Mouse (Mus musculus): ENCODE measurements around the gene Ift52. TPM values are rescaled to one million over a fixed set of nuclear protein-coding genes. Genes with fewer than 3 reads are reported as not detected.
"Not testable (repeated sequence)": the region's sequence is repeated elsewhere in the genome, so short reads cannot be mapped to it uniquely, and the experiment has no call there.

The Ift52 gene
- polyA plus RNA-seq, 1 experiment = 25.4 TPM

DNA sequence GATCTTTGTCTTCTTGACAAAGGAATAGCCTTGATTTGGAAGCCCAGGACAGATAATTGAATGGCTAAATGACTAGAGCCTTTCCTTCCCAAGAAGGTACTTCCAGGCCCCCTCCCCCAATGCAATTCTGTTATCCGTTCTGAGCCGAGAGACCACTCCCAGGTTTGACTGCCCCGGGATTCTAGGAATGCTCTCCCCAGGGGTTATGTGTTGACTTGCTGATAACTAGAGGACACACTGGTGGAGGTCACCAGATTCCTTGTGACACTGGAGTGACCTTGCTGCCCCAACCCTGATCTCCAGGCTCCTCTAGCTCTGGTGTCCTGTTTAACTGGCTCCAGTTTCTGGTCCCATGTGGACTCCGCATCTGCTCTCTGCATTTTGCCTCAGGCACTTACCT lies 34.9 kb downstream of the Ift52 start:
- TF ChIP-seq POLR2A (IDR thresholded peaks at IDR 0.05; ENCODE audit: borderline replicate concordance, extremely low read depth, low read depth, low read length) (no peak), CTCF (IDR thresholded peaks at IDR 0.05; ENCODE audit: insufficient read depth, low read length) (no peak)
- Histone ChIP-seq H3K4me3 (replicated peaks; ENCODE audit: extremely low read depth, low read depth, low read length) (no peak overlapping the region), H3K4me1 (ENCODE audit: control insufficient read depth, insufficient read depth, low read length) (no peaks in the 10 kb centered on the region)
- 54% methylated on average over 4 of the region's 4 CpGs for WGBS
- no peak for DNase-seq

DNA sequence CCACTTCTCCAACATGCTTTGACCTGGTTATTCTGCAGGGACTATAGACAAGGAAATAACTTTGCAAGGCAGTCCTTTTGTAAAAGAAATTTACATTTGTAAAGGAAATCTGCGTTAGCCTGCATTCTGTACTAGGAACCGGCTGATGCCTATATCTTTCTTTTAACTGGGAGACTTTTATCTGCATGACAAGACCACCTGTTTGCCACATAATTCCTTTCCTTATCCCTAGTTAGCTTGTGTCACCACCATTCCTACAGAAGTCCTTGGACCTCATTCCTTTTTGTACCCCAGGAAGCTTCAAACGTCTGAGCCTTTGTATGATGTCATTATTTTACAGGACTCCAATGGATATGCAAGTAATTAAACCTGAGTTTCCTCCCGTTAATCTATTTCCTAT lies 35.7 kb downstream of the Ift52 start:
- no peak for DNase-seq
- WGBS = 72% methylated on average over 4 of the region's 4 CpGs
- Histone ChIP-seq H3K4me1 (ENCODE audit: control insufficient read depth, insufficient read depth, low read length) (no peaks in the 10 kb centered on the region), H3K4me3 (replicated peaks; ENCODE audit: extremely low read depth, low read depth, low read length) (no peak overlapping the region)
- no peak for TF ChIP-seq CTCF (IDR thresholded peaks at IDR 0.05; ENCODE audit: insufficient read depth, low read length)
- TF ChIP-seq POLR2A (IDR thresholded peaks at IDR 0.05; ENCODE audit: borderline replicate concordance, extremely low read depth, low read depth, low read length) = no peak

- peak within 1 kb of the TSS; percentile 38 for H3K4me3 ChIP-seq (replicated peaks; ENCODE audit: extremely low read depth, low read depth, low read length)
- WGBS = 1% methylated on average over 46 of the region's 48 CpGs
- TF ChIP-seq CTCF (IDR thresholded peaks at IDR 0.05; ENCODE audit: insufficient read depth, low read length) = no peak
- TF ChIP-seq POLR2A (IDR thresholded peaks at IDR 0.05; ENCODE audit: borderline replicate concordance, extremely low read depth, low read depth, low read length) = no peak
- DNase-seq = peak; percentile 87
- H3K4me1 ChIP-seq (ENCODE audit: control insufficient read depth, insufficient read depth, low read length) = no peaks in the 10 kb centered on the region
Measured at GRCm38 (mm10) chr2:163054335-163054840, 37.2 kb downstream of the Ift52 start, which contains the start of gene Mybl2. Gene Mybl2, plus strand, starts transcription at chr2:163054687.

GRCm38 (mm10) chr2:163054891-163055494 lies 37.8 kb downstream of the Ift52 start:
- Histone ChIP-seq H3K4me1 (ENCODE audit: control insufficient read depth, insufficient read depth, low read length) (no peaks in the 10 kb centered on the region), H3K4me3 (replicated peaks; ENCODE audit: extremely low read depth, low read depth, low read length) (no peak overlapping the region)
- WGBS = 2% methylated on average over 38 of the region's 38 CpGs
- TF ChIP-seq CTCF (IDR thresholded peaks at IDR 0.05; ENCODE audit: insufficient read depth, low read length) = no peak
- no peak for DNase-seq

GRCm38 (mm10) chr2:163055715-163056114 lies 38.6 kb downstream of the Ift52 start:
- Histone ChIP-seq H3K4me1 (ENCODE audit: control insufficient read depth, insufficient read depth, low read length) (no peaks in the 10 kb centered on the region), H3K4me3 (replicated peaks; ENCODE audit: extremely low read depth, low read depth, low read length) (no peak overlapping the region)
- TF ChIP-seq CTCF (IDR thresholded peaks at IDR 0.05; ENCODE audit: insufficient read depth, low read length) (no peak), POLR2A (IDR thresholded peaks at IDR 0.05; ENCODE audit: borderline replicate concordance, extremely low read depth, low read depth, low read length) (no peak)
- no peak for DNase-seq
- 16% methylated on average over 5 of the region's 5 CpGs for WGBS

- H3K4me3 ChIP-seq (replicated peaks; ENCODE audit: extremely low read depth, low read depth, low read length) = no peak overlapping the region
- DNase-seq = no peak
- no peak for TF ChIP-seq POLR2A (IDR thresholded peaks at IDR 0.05; ENCODE audit: borderline replicate concordance, extremely low read depth, low read depth, low read length)
- TF ChIP-seq CTCF (IDR thresholded peaks at IDR 0.05; ENCODE audit: insufficient read depth, low read length) = no peak
- H3K4me1 ChIP-seq (ENCODE audit: control insufficient read depth, insufficient read depth, low read length) = no peaks in the 10 kb centered on the region
- WGBS = 70% methylated on average over 9 of the region's 9 CpGs
Measured at GRCm38 (mm10) chr2:163056584-163056983, 39.4 kb downstream of the Ift52 start.

- DNase-seq = not testable (repeated sequence)
Measured at GRCm38 (mm10) chr2:163058981-163059380, 41.8 kb downstream of the Ift52 start.

DNA sequence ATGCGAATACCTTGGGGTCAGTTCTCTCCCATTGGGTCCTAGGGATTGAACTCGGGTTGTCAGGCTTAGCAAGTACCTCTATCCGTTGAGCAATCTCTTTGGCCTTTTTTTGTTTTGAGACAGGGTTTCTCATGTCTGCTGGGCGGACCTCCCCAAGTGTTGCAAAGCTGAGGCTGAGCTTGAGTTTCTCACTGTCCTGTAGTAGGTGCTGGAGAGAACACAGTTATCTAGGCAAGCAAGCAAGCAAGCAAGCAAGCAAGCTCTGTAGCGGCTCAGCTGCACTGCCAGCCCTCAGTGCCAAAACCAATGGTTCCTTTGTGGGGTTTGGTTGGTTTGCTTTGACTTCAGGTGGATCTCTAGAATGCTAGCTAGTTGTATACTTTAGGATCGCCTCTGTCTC lies 43.5 kb downstream of the Ift52 start:
- no peak overlapping the region for H3K4me3 ChIP-seq (replicated peaks; ENCODE audit: extremely low read depth, low read depth, low read length)
- no peak for DNase-seq
- TF ChIP-seq POLR2A (IDR thresholded peaks at IDR 0.05; ENCODE audit: borderline replicate concordance, extremely low read depth, low read depth, low read length) (no peak), CTCF (IDR thresholded peaks at IDR 0.05; ENCODE audit: insufficient read depth, low read length) (no peak)
- WGBS = 79% methylated on average over 6 of the region's 6 CpGs
- no peaks in the 10 kb centered on the region for H3K4me1 ChIP-seq (ENCODE audit: control insufficient read depth, insufficient read depth, low read length)

More at GRCm38 (mm10) chr2:163058981-163059380, 41.8 kb downstream of the Ift52 start:
- WGBS = 93% methylated on average over 7 of the region's 7 CpGs
- not testable (repeated sequence) for H3K4me3 ChIP-seq (replicated peaks; ENCODE audit: extremely low read depth, low read depth, low read length); H3K4me1 ChIP-seq (ENCODE audit: control insufficient read depth, insufficient read depth, low read length)

DNA sequence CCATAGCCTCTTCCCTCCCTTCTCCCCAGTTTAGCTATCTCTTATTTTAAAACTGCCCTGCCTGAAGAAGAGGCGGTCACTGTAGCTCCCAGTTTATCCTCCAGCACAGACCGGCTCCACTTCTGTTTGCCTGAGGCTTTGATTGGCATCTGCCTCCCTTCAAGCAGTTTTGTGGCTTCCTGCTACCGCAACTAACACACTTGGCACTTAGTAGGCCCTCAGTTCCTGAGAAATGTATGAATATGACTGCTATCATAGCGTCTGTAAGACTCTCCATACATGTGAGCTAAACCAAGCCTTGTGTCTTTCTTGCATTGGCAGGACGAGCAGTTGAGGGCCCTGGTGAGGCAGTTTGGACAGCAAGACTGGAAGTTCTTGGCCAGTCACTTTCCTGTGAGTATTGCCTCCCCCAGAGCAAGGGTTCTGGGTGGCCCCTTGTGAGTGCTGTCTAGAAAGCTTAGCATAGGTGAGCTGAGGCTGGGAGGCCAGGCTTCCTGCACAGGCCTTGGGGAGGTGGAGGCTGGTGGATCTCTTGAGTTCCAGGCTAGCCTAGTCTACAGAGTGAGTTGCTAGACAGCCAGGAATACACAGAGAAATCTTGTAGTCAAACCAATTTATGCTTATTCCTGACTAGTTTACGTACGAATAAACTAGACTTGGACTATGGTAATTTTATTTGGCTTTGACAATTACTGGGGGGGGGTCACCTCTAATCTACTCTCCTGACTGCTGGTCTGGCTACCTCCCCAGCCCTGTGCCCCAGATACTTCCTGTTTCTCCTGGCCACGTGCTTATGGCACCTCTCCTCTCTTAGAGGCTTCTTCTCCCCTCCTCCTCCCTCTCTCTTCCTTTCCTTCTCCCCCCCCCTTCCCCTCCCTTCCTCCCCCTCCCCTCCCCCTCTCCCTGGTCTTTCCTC lies 44.3 kb downstream of the Ift52 start:
- 80% methylated on average over 8 of the region's 8 CpGs for WGBS
- Histone ChIP-seq H3K4me1 (ENCODE audit: control insufficient read depth, insufficient read depth, low read length) (no peaks in the 10 kb centered on the region), H3K4me3 (replicated peaks; ENCODE audit: extremely low read depth, low read depth, low read length) (no peak overlapping the region)
- TF ChIP-seq CTCF (IDR thresholded peaks at IDR 0.05; ENCODE audit: insufficient read depth, low read length) (no peak), POLR2A (IDR thresholded peaks at IDR 0.05; ENCODE audit: borderline replicate concordance, extremely low read depth, low read depth, low read length) (no peak)
- no peak for DNase-seq

GRCm38 (mm10) chr2:163062119-163062508 lies 45.0 kb downstream of the Ift52 start:
- WGBS = 87% methylated on average over 6 of the region's 6 CpGs
- no peak for DNase-seq
- Histone ChIP-seq H3K4me1 (ENCODE audit: control insufficient read depth, insufficient read depth, low read length) (no peaks in the 10 kb centered on the region), H3K4me3 (replicated peaks; ENCODE audit: extremely low read depth, low read depth, low read length) (no peak overlapping the region)
- no peak for TF ChIP-seq CTCF (IDR thresholded peaks at IDR 0.05; ENCODE audit: insufficient read depth, low read length)
